Comparison of ENCODE assay signal across 17 mouse cellular contexts in genomic region chr9:84356167-84356566, GRCm38 (mm10).
"Had no signal": no experiment of that assay in that cellular context is flagged by ENCODE, and none has a peak within 500 bp of the region (broad histone marks: within the 10 kb centered on the region; RNA-seq: fewer than 3 reads in every experiment).

No protein-coding gene starts in this region.

- DNase-seq: gastrocnemius, postnatal 14 days; gastrocnemius, postnatal 36 days; heart, adult 11 months; heart, adult 2 months; heart, postnatal 14 days; heart, postnatal 36 days; kidney, adult 11 months; kidney, adult 2 months; kidney, adult 9 months; kidney, postnatal 14 days; kidney, postnatal 36 days; layer of hippocampus, adult 9-11 months; layer of hippocampus, postnatal 36 days; left cerebral cortex, postnatal 4 days had no signal

- ATAC-seq: hindbrain, postnatal 0 days; intestine, embryonic 16.5 days; liver, embryonic 12.5 days had no signal
